Mouse (Mus musculus) forebrain, postnatal 0 days (tissue): ENCODE measurements at regions not wholly inside any gene's neighbourhood (a gene's known extent, or its start where the extent isn't known, plus 50 kb on each side); places are given as distances from the start of the nearest gene placed in this dataset.

Experiments
- ATAC-seq: fragments of 200-750 bp; cut with Nextera tagmentation; 2 replicates; pipeline ENCODE4 v1.8.0; 2017; ENCODE audit warnings: mild to moderate bottlenecking, moderate library complexity
- DNase-seq: peaks from one replicate; pipeline ENCODE4 v3.0.0-alpha.2; 2015
- H3K27ac ChIP-seq: fragments of 300-500 bp; sonication (generic); 2 replicates; pipeline ENCODE4 v1.5.1; 2014; ENCODE audit warnings: low read depth, mild to moderate bottlenecking, antibody characterized with exemption, low read length, moderate library complexity, mixed read lengths
- H3K27me3 ChIP-seq: fragments of 300-500 bp; sonication (generic); 2 replicates; pipeline ENCODE4 v1.6.1; 2014; ENCODE audit warnings: mild to moderate bottlenecking, low read length, mixed read lengths; ENCODE audit not compliant: insufficient read depth
- H3K36me3 ChIP-seq: fragments of 300-500 bp; sonication (generic); 2 replicates; pipeline ENCODE4 v1.6.1; 2014; ENCODE audit warnings: mild to moderate bottlenecking, moderate library complexity; ENCODE audit not compliant: insufficient read depth
- H3K4me1 ChIP-seq: fragments of 300-500 bp; sonication (generic); 2 replicates; pipeline ENCODE4 v1.6.1; 2014; ENCODE audit warnings: antibody characterized with exemption; ENCODE audit not compliant: insufficient read depth
- H3K4me2 ChIP-seq: fragments of 300-500 bp; sonication (generic); 2 replicates; pipeline ENCODE4 v1.6.1; 2014; ENCODE audit warnings: low read depth, mild to moderate bottlenecking, moderate library complexity
- H3K4me3 ChIP-seq: fragments of 300-500 bp; sonication (generic); 2 replicates; pipeline ENCODE4 v1.5.1; 2014; ENCODE audit warnings: low read depth, low read length, mixed read lengths
- H3K9ac ChIP-seq: fragments of 300-500 bp; sonication (generic); 2 replicates; pipeline ENCODE4 v1.6.1; 2014; ENCODE audit warnings: mild to moderate bottlenecking
- H3K9me3 ChIP-seq: fragments of 300-500 bp; sonication (generic); 2 replicates; pipeline ENCODE4 v1.6.1; 2016; ENCODE audit warnings: low read length
- CTCF ChIP-seq: sonication (generic); IDR thresholded peaks from 2 replicates; pipeline ENCODE4 v1.5.1; 2016; ENCODE audit warnings: antibody characterized with exemption, control low read depth, low read depth
- WGBS: fragments of 180-500 bp; shearing (Covaris S2); extraction: QIAGEN DNeasy Blood & Tissue Kit; methylation state at CpG from one replicate; pipeline ENCODE4 v1.1.7; 2014; 5-methylcytosine and 5-hydroxymethylcytosine counted together

GRCm38 (mm10) chr3:17201773-17202172 lies 746.4 kb upstream of the Cypt12 start:
- DNase-seq (peak; percentile 43), ATAC-seq (peak; percentile 53; the same call in 1 of the 2 replicates)

GRCm38 (mm10) chr3:17214031-17214430 lies 734.2 kb upstream of the Cypt12 start:
- ATAC-seq, result no peak
- no peak for TF ChIP-seq CTCF
- H3K4me3 ChIP-seq, result no peak overlapping the region
- no peak for DNase-seq
- no peaks in the 10 kb centered on the region for H3K4me1 ChIP-seq
- WGBS, result 64% methylated on average over 3 of the region's 3 CpGs
- no peaks in the 10 kb centered on the region for H3K27me3 ChIP-seq
- no peaks in the 10 kb centered on the region for H3K9me3 ChIP-seq
- H3K36me3 ChIP-seq, result no peaks in the 10 kb centered on the region
- no peak overlapping the region for H3K4me2 ChIP-seq
- H3K27ac ChIP-seq, result no peak overlapping the region
- no peak overlapping the region for H3K9ac ChIP-seq

More at GRCm38 (mm10) chr3:17201773-17202172, 746.4 kb upstream of the Cypt12 start:
- no peak overlapping the region for H3K4me2 ChIP-seq
- H3K4me1 ChIP-seq, result no peaks in the 10 kb centered on the region
- H3K27me3 ChIP-seq, result no peaks in the 10 kb centered on the region
- no peak overlapping the region for H3K9ac ChIP-seq
- no peaks in the 10 kb centered on the region for H3K9me3 ChIP-seq
- no peak overlapping the region for H3K4me3 ChIP-seq
- H3K27ac ChIP-seq, result no peak overlapping the region
- no peaks in the 10 kb centered on the region for H3K36me3 ChIP-seq
- WGBS, result 44% methylated on average over 3 of the region's 3 CpGs
- TF ChIP-seq CTCF, result no peak

GRCm38 (mm10) chr3:17216825-17217224 lies 731.4 kb upstream of the Cypt12 start:
- Histone ChIP-seq H3K4me3 (no peak overlapping the region), H3K27me3 (no peaks in the 10 kb centered on the region), H3K27ac (no peak overlapping the region), H3K4me2 (no peak overlapping the region), H3K9ac (no peak overlapping the region), H3K36me3 (no peaks in the 10 kb centered on the region), H3K4me1 (no peaks in the 10 kb centered on the region), H3K9me3 (no peaks in the 10 kb centered on the region)
- DNase-seq (no peak), ATAC-seq (no peak)
- 65% methylated on average over 2 of the region's 2 CpGs for WGBS
- no peak for TF ChIP-seq CTCF

GRCm38 (mm10) chr3:17238407-17238806 lies 709.8 kb upstream of the Cypt12 start:
- Histone ChIP-seq H3K4me2 (no peak overlapping the region), H3K27me3 (no peaks in the 10 kb centered on the region), H3K27ac (no peak overlapping the region), H3K9ac (no peak overlapping the region), H3K9me3 (no peaks in the 10 kb centered on the region), H3K36me3 (no peaks in the 10 kb centered on the region), H3K4me1 (no peaks in the 10 kb centered on the region), H3K4me3 (no peak overlapping the region)
- WGBS, result 8% methylated on average over 1 of the region's 1 CpGs
- TF ChIP-seq CTCF, result no peak
- ATAC-seq (no peak), DNase-seq (no peak)

GRCm38 (mm10) chr3:17258397-17258796 lies 689.8 kb upstream of the Cypt12 start:
- DNase-seq (no peak), ATAC-seq (no peak)
- Histone ChIP-seq H3K9me3 (no peaks in the 10 kb centered on the region), H3K27ac (no peak overlapping the region), H3K9ac (no peak overlapping the region), H3K27me3 (no peaks in the 10 kb centered on the region), H3K4me1 (no peaks in the 10 kb centered on the region), H3K4me2 (no peak overlapping the region), H3K4me3 (no peak overlapping the region), H3K36me3 (no peaks in the 10 kb centered on the region)
- TF ChIP-seq CTCF, result no peak

- no peak for TF ChIP-seq CTCF
- no peak overlapping the region for H3K9ac ChIP-seq
- no peak overlapping the region for H3K27ac ChIP-seq
- no peaks in the 10 kb centered on the region for H3K9me3 ChIP-seq
- H3K27me3 ChIP-seq, result no peaks in the 10 kb centered on the region
- H3K4me1 ChIP-seq, result no peaks in the 10 kb centered on the region
- no peak for ATAC-seq
- 71% methylated on average over 3 of the region's 3 CpGs for WGBS
- H3K4me3 ChIP-seq, result no peak overlapping the region
- no peak for DNase-seq
- no peaks in the 10 kb centered on the region for H3K36me3 ChIP-seq
- H3K4me2 ChIP-seq, result no peak overlapping the region
These were observed 689.1 kb upstream of the Cypt12 start for GRCm38 (mm10) chr3:17259093-17259492.

GRCm38 (mm10) chr3:17281231-17281630 lies 667.0 kb upstream of the Cypt12 start:
- 13% methylated on average over 6 of the region's 6 CpGs for WGBS
- DNase-seq (peak; percentile 32), ATAC-seq (no peak)
- no peak overlapping the region for H3K4me2 ChIP-seq
- no peak overlapping the region for H3K27ac ChIP-seq
- H3K27me3 ChIP-seq, result no peaks in the 10 kb centered on the region
- H3K4me1 ChIP-seq, result no peaks in the 10 kb centered on the region
- no peak for TF ChIP-seq CTCF
- no peaks in the 10 kb centered on the region for H3K36me3 ChIP-seq
- no peak overlapping the region for H3K4me3 ChIP-seq
- no peaks in the 10 kb centered on the region for H3K9me3 ChIP-seq
- H3K9ac ChIP-seq, result no peak overlapping the region

- no peaks in the 10 kb centered on the region for H3K36me3 ChIP-seq
- no peaks in the 10 kb centered on the region for H3K9me3 ChIP-seq
- H3K4me3 ChIP-seq, result no peak overlapping the region
- H3K9ac ChIP-seq, result no peak overlapping the region
- H3K27ac ChIP-seq, result no peak overlapping the region
- no peak for ATAC-seq
- no peak for DNase-seq
- no peak for TF ChIP-seq CTCF
- WGBS, result 68% methylated on average over 3 of the region's 3 CpGs
- no peaks in the 10 kb centered on the region for H3K27me3 ChIP-seq
- H3K4me2 ChIP-seq, result no peak overlapping the region
- H3K4me1 ChIP-seq, result no peaks in the 10 kb centered on the region
These were observed 665.3 kb upstream of the Cypt12 start for GRCm38 (mm10) chr3:17282881-17283280.
